Mouse (Mus musculus) embryonic fibroblast, embryonic 13.5 days (primary cell): ENCODE measurements around the gene Tinagl1.

ENCODE experiments used
- CTCF ChIP-seq: IDR thresholded peaks from 2 replicates; pipeline ENCODE4 v1.5.1; 2011; ENCODE audit warnings: mild to moderate bottlenecking, control low read depth, low read length, moderate library complexity, borderline replicate concordance; ENCODE audit not compliant: insufficient read depth
- POLR2A ChIP-seq: IDR thresholded peaks from 2 replicates; pipeline ENCODE4 v1.6.1; 2011; ENCODE audit warnings: low read depth, mild to moderate bottlenecking, control low read depth, low read length, moderate library complexity

DNA sequence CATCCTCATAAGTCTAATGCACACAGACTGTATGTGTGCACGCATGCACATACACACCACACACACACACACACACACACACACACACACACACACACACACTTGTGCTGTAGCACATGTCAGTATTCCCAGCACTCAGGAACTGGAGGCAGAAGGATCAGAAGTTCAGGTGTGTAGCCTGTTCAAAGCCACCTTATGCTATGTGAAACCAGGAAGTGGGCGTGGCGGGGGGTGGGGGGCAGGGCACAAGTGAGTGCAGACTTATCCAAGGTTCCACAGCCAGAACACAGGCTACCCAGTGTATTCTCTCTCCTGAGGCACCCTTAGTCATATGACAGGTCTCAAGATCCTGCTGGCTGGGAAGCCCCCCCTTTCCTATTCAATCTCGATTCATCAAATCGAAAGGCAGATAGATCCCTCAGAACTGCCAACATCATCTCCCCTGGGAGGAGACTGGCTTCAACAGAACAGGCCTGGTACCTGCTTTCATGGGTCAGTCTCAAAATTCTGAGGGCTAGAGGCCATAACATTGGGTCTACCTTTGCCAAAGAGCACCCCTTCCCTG lies 1.3 kb upstream of the Tinagl1 start:
- TF ChIP-seq POLR2A: no peak
- TF ChIP-seq CTCF: no peak
